Mouse (Mus musculus) cerebellum, adult 2 months (tissue): ENCODE measurements at regions not wholly inside any gene's neighbourhood (a gene's known extent, or its start where the extent isn't known, plus 50 kb on each side); places are given as distances from the start of the nearest gene placed in this dataset.

Source experiments
- CTCF ChIP-seq: fragments of 200-500 bp; IDR thresholded peaks from 2 replicates; pipeline ENCODE4 v1.5.1; 2011; ENCODE audit warnings: low read depth, mild to moderate bottlenecking, control low read depth, low read length, moderate library complexity, borderline replicate concordance; ENCODE audit not compliant: insufficient read depth
- POLR2A ChIP-seq: fragments of 200-500 bp; IDR thresholded peaks from 2 replicates; pipeline ENCODE4 v1.6.1; 2011; ENCODE audit warnings: low read length, control low read depth, borderline replicate concordance; ENCODE audit not compliant: insufficient read depth

DNA sequence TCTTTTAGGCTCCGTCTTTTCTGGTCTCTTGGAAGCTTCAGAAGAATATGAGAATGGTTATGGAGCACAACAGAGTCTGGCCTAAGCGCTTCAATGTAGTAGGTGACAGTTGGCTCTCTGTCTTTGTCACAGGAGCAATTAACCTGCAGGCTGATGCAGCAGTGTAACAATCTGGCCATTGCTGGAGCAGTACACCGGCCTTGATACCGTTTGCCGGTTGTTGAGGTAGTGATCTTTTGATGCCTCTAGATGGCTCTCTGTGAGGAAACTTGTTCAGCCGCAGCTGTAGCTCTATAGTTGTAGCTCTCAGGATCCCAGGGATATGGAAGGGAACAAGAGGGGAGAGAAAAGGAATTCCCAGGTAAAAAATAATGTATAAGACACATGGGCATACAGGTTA is 196.1 kb upstream of the Cxcr4 start:
- no peak for TF ChIP-seq POLR2A
- no peak for TF ChIP-seq CTCF
